Mouse (Mus musculus): ENCODE results near the gene E130114P18Rik.

E130114P18Rik gene

DNA sequence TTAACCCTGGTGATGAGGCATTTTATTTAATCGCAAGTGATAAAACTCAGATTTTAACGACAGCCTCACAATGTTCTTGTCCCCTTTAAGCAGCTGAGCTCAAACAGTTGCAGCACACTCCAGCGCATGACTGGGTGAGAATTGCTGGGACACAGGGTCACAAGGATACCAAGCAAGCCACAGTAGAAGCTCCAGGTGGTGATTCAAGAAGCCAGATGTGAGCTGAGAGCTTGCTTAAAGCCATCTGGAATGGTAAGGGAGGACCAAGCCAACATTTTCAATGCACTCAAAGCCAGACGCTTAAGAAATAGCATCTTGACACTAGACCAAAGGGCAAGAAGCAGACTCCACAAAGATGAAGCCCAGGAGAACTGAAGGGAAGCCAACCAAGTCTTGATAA, 83.9 kb downstream of the E130114P18Rik start:
- no peak for DNase-seq (ENCODE audit: low spot score)

- DNase-seq (ENCODE audit: low spot score) = no peak
These were observed 84.8 kb downstream of the E130114P18Rik start for GRCm38 (mm10) chr4:97693054-97693453.

DNA sequence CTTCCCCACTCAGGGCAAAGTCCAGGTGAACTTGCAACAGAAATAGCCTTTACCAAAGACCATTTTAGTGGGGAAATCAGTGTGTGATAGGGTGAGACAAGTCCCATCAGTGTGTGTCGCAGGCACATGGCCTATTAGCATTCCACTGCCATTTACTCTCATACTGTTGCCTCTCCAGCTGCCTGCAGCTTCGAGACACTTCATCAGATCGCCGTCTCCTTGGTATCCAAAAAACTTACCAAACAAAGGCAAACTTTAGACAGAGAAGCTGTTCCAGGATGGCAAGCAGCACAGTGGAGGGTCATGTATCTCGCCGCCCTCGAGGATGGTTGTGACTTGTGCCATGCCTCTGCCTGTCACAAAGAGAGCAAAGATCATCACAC, 87.5 kb downstream of the E130114P18Rik start:
- no peak for DNase-seq (ENCODE audit: low spot score)

DNA sequence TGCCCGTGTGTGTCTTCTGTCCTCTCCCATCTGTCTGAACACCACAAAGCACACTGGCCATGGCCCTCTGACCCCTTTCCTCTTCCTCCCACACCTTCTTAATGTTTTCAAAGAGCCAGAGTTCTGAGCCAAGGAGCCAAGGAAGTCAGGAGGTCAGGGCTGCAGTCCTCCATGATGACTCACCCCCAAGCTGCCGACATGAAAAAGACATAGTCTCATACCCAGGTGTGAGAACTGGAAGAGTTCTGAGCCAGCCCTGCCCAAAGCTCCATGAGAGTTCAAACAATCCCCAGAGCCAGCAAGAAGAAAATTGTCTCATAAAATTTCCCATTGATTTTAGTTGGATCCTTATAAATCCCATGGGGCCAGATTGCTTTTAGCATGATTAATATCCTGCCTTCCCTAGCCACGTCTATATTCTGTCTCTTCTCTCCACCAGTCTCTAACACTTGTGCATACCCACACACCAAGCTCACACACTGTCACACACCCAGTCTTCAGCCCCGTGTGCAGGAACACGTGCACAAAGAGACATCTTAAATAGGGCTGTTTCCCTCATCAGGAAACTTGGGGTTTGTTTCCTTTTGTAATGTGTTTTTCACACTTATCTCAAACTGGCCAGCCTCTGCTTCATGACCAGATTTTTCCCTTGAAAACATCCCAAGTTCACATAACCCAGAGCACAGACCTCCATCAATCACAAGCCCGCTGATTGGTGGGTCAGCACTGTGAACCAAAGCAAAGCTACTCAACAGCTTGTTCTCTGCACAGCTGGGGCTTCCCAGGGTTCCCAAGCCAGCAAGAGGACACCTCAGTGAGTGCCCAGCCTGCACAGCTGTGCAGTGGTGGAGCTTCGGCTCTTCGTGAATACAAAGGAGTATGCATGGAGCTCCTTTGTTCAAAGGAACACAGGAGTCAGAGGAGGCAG, 88.2 kb downstream of the E130114P18Rik start:
- DNase-seq (ENCODE audit: low spot score) = no peak

- DNase-seq (ENCODE audit: low spot score) = no peak
These were observed 91.9 kb downstream of the E130114P18Rik start for GRCm38 (mm10) chr4:97686020-97686419.

GRCm38 (mm10) chr4:97676579-97676937, 101.3 kb downstream of the E130114P18Rik start:
- no peak for DNase-seq (ENCODE audit: low spot score)

DNA sequence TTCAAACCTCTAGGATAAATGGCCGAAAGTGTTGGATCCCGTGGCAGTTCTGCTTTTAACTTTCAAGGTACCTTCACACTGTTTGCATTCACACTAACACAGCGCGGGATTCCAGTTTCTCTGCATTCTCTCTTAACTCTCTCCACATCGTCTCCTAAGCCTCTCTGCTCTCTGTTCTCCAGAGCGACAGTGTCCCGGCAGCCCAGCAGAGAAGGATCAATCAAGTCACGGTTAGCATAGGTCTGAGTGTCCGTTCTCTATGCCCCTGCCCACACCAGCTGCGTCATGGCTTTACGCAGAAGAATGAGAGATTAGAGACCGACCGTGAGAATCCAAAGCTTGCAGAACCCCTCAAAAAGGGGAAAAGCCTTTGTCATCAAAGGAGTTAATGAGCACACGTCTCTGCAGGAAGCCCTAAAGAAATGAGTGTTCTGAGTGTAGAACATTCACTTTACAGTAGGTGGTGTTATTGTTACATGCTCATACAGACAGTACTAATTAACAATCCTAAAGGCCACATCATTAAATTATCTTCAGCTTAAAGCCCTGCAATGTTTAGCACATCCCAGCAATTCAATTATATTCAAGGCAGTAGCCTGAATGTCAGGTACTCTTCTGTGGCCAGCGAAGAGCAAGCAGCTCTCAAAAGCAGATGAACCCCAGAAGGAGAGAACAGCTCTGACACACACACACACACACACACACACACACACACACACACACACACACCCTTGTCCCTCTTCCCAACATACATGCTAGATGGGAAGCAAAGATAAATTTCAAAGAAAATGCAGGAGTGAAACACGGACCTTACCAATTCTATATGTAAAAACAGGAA, 101.9 kb downstream of the E130114P18Rik start:
- DNase-seq (ENCODE audit: low spot score) = no peak

GRCm38 (mm10) chr4:97673854-97674510, 103.9 kb downstream of the E130114P18Rik start:
- DNase-seq (ENCODE audit: low spot score) = no peak

- no peak for DNase-seq (ENCODE audit: low spot score)
These were observed 105.4 kb downstream of the E130114P18Rik start for GRCm38 (mm10) chr4:97672501-97672900.

DNA sequence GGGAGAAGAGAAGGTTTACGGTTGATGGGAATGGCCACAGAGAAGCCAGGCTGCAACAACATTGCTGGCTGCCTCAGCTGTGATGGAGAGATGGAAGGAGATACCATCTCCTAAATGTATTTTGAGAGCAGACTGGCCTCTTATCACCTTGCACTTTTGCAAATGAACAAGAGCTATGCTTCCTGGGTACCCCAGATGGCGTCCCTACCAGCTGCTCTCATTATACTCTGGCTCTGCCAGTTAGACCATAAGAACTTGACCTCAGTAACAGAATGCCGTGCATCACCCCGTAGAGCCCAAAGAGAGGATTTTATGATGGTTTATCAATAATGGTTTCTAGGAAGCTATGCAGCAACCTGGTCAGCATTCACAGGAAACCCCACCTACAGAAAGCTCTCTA, 106.0 kb downstream of the E130114P18Rik start:
- no peak for DNase-seq (ENCODE audit: low spot score)

- DNase-seq (ENCODE audit: low spot score) = no peak
These were observed 107.5 kb downstream of the E130114P18Rik start for GRCm38 (mm10) chr4:97670418-97670817.

- DNase-seq (ENCODE audit: low spot score) = no peak
These were observed 108.1 kb downstream of the E130114P18Rik start for GRCm38 (mm10) chr4:97669808-97670207.

- DNase-seq (ENCODE audit: low spot score) = no peak
These were observed 112.5 kb downstream of the E130114P18Rik start for GRCm38 (mm10) chr4:97665428-97665755.

GRCm38 (mm10) chr4:97664738-97665427, 113.0 kb downstream of the E130114P18Rik start:
- DNase-seq (ENCODE audit: low spot score) = no peak

DNA sequence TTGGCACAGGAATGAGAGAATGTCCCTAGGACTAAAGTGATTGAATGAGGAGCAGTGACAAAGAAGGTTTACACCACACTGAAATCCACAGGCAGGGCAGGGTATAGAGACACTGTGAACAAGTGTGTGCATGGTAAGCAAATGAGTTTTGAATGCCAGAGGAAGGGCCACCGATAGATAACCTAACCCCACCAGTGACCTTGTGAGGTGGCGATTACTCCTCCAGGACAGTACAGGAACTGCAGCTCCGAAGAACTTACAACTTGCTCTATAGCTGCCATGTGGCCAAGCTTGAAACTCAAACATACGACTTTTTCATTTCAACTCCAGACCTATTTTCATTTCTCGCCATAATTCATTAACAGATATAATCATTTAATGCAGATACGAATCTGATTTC, 114.0 kb downstream of the E130114P18Rik start:
- DNase-seq (ENCODE audit: low spot score) = no peak

DNA sequence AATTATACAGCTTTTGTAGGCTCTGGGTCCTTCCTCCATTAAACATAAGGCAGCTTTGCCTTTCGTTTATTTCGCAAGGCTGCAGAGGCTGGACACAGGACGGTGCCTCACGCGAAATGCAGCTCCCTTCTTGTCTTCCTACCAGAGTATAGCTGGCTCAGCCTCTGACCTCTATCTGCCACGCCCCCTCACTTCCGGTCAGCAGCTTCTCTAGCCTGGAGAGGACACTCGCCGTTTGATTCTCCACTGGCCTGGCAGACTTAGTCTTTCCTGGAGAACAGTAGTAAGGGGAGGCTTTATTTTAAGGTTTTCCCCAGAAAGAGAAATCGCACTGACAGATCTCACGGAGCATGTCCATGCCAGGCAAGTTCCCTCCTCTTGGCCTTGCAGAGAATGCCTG, 115.0 kb downstream of the E130114P18Rik start:
- no peak for DNase-seq (ENCODE audit: low spot score)

GRCm38 (mm10) chr4:97661611-97662273, 116.1 kb downstream of the E130114P18Rik start:
- no peak for DNase-seq (ENCODE audit: low spot score)

GRCm38 (mm10) chr4:97657586-97657985, 120.3 kb downstream of the E130114P18Rik start:
- no peak for DNase-seq (ENCODE audit: low spot score)

GRCm38 (mm10) chr4:97649626-97650015, 128.3 kb downstream of the E130114P18Rik start:
- no peak for DNase-seq (ENCODE audit: low spot score)

DNA sequence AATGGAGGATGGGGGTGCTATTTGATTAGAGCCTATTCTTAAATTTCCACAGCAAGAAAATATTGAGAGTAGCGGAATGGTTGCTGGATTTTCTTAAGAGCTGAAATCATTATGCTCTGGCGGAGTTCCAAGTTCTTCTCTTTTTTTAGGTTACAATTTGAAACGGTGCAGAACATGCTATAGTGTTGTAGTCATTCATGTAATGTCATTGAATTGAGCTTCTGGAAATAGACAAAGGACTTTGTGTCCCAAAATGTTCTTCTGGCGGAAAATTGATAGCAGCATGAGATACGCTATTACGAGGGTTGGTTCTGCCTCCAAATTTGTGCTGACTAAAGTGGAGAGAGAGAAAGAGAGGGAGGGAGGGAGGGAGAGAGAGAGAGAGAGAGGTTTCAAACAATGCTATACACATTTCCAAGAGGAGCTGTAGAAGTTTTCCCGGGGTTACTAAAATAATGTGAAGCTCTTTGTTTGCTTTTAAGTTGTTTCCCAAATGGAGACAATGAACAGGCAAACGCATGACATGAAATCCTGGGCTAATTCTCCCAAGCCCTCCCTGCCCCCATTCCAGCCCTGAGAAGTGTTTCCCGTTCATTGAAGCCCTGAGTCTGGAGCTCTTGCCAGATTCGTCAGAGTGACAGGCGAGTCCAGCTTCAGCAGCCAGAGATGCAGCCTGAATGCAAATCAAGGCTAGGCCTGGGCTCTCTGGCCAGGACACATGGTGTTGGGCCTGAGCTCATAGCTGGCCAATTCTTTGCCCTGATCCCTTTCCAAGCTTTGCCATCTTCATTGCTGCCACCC, 128.9 kb downstream of the E130114P18Rik start:
- DNase-seq (ENCODE audit: low spot score) = no peak

GRCm38 (mm10) chr4:97648436-97648707, 129.5 kb downstream of the E130114P18Rik start:
- no peak for DNase-seq (ENCODE audit: low spot score)
